Mouse (Mus musculus) limb, embryonic 11.5 days (tissue): ENCODE results near the gene Adarb1. TPM values are rescaled to one million over a fixed set of nuclear protein-coding genes. Genes with fewer than 3 reads are reported as not detected.

Source experiments
- ATAC-seq: fragments of 200-750 bp; cut with Nextera tagmentation; 2 replicates; pipeline ENCODE4 v1.8.0; 2017; ENCODE audit warnings: low read depth; ENCODE audit not compliant: insufficient number of reproducible peaks, low FRiP score, low TSS enrichment
- DNase-seq: peaks from one replicate; pipeline ENCODE4 v3.0.0-alpha.2; 2015; ENCODE audit warnings: low spot score
- H3K27ac ChIP-seq: fragments of 300-500 bp; sonication (generic); replicated peaks from 2 replicates; pipeline ENCODE4 v1.5.1; 2014; ENCODE audit warnings: low read depth, mild to moderate bottlenecking, low read length
- H3K27me3 ChIP-seq: fragments of 300-500 bp; sonication (generic); 2 replicates; pipeline ENCODE4 v1.6.1; 2014; ENCODE audit warnings: mild to moderate bottlenecking, low read length, mixed read lengths; ENCODE audit not compliant: control insufficient read depth, insufficient read depth
- H3K36me3 ChIP-seq: fragments of 300-500 bp; sonication (generic); 2 replicates; pipeline ENCODE4 v1.6.1; 2014; ENCODE audit warnings: mild to moderate bottlenecking, low read length, moderate library complexity, mixed read lengths; ENCODE audit not compliant: control insufficient read depth, insufficient read depth
- H3K4me1 ChIP-seq: fragments of 300-500 bp; sonication (generic); 2 replicates; pipeline ENCODE4 v1.6.1; 2014; ENCODE audit warnings: low read length, mixed read lengths; ENCODE audit not compliant: control insufficient read depth, insufficient read depth
- H3K4me2 ChIP-seq: fragments of 300-500 bp; sonication (generic); 2 replicates; pipeline ENCODE4 v1.6.1; 2014; ENCODE audit warnings: low read depth, mild to moderate bottlenecking, moderate library complexity; ENCODE audit not compliant: severe bottlenecking
- H3K4me3 ChIP-seq: fragments of 300-500 bp; sonication (generic); 2 replicates; pipeline ENCODE4 v1.5.1; 2014; ENCODE audit warnings: low read depth, low read length
- H3K9ac ChIP-seq: fragments of 300-500 bp; sonication (generic); 2 replicates; pipeline ENCODE4 v1.6.1; 2014; ENCODE audit warnings: mild to moderate bottlenecking, low read length
- H3K9me3 ChIP-seq: fragments of 300-500 bp; sonication (generic); 2 replicates; pipeline ENCODE4 v1.6.1; 2016; ENCODE audit warnings: low read length; ENCODE audit not compliant: control insufficient read depth
- WGBS: fragments of 180-500 bp; shearing (Covaris S2); extraction: QIAGEN DNeasy Blood & Tissue Kit; methylation state at CpG from one replicate; pipeline ENCODE4 v1.1.7; 2014; 5-methylcytosine and 5-hydroxymethylcytosine counted together
- polyA plus RNA-seq: library from polyadenylated mRNA; unstranded; fragments of >200 nt; fragmentation: Nextera tagmentation; extraction: Ambion mirVana; gene quantifications from 2 replicates; pipeline ENCODE4 v1.2.1, GENCODE M21; 2014

Adarb1 gene
- polyA plus RNA-seq, 1 experiment from 2014 or later: 4.0 TPM

DNA sequence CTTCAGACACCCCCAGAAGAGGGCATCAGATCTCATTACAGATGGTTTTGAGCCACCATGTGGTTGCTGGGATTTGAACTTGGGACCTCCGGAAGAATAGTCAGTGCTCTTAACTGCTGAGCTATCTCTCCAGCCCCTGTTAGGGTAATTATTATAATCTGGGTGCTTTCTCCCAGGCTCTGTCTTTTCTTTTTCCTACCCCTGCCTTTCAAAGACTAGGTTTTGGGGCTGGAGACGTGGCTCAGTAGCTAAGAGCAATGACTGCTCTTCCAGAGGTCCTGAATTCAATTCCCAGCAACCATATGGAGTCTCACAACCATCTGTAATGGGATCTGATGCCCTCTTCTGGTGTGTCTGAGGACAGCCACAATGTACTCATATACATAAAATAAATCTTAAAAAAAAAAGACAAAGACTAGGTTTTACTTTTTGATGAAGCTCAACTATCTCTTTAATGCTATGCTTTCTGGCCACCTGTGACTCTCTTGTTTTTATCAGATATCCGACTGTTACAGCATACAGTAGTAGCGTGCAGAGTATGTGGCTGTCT lies 160.0 kb downstream of the Adarb1 start:
- Histone ChIP-seq H3K27ac (no peak overlapping the region), H3K27me3 (no peaks in the 10 kb centered on the region), H3K4me3 (peak overlapping the region; percentile 90), H3K36me3 (peaks cover 6% of the 10 kb centered on the region; the same call in 1 of the 2 replicates), H3K4me1 (0 out of 2 replicates have a peak, but pooled peaks cover 3% of the 10 kb centered on the region), H3K9me3 (no peaks in the 10 kb centered on the region), H3K4me2 (peak overlapping the region; percentile 74), H3K9ac (no peak overlapping the region; the same call in 1 of the 2 replicates)
- DNase-seq (no peak), ATAC-seq (no peak)
- WGBS: 56% methylated on average over 4 of the region's 4 CpGs

- Histone ChIP-seq H3K4me2 (no peak overlapping the region), H3K9me3 (no peaks in the 10 kb centered on the region), H3K4me1 (peaks cover 10% of the 10 kb centered on the region; the same call in 1 of the 2 replicates), H3K4me3 (no peak overlapping the region), H3K9ac (no peak overlapping the region), H3K27me3 (no peaks in the 10 kb centered on the region), H3K36me3 (no peaks in the 10 kb centered on the region), H3K27ac (no peak overlapping the region)
- no peak for DNase-seq
- 88% methylated on average over 3 of the region's 3 CpGs for whole genome bisulfite sequencing
- ATAC-seq: no peak
Measured at GRCm38 (mm10) chr10:77255676-77256075, 162.4 kb downstream of the Adarb1 start.

- WGBS: 84% methylated on average over 3 of the region's 3 CpGs
- ATAC-seq (no peak), DNase-seq (no peak)
- Histone ChIP-seq H3K9ac (no peak overlapping the region), H3K36me3 (no peaks in the 10 kb centered on the region), H3K27me3 (no peaks in the 10 kb centered on the region), H3K27ac (no peak overlapping the region), H3K4me1 (peaks cover 9% of the 10 kb centered on the region; the same call in 1 of the 2 replicates), H3K4me3 (no peak overlapping the region), H3K9me3 (no peaks in the 10 kb centered on the region), H3K4me2 (no peak overlapping the region)
Measured at GRCm38 (mm10) chr10:77255231-77255630, 162.8 kb downstream of the Adarb1 start.

DNA sequence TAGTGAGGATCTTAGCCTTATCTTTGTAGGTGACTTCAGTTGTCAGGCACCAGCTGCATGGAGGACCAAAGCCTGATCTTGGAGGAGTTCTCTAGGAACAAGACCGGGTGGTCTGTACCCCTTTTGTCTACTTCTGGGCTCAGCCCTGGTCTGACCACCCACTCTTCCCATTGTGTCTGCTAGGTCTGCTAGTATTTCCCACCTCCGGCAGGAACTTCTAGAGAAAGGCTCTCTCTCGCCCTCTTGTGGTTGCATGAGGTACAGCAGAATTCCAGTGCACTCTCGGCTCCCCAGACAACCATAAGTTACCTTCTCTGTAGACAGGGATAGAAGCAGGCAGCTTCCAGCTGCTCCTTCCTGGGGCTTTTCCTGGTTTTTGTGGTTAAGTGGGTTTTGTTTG lies 165.3 kb downstream of the Adarb1 start:
- no peaks in the 10 kb centered on the region for H3K36me3 ChIP-seq
- H3K9ac ChIP-seq: no peak overlapping the region
- DNase-seq: peak; percentile 90
- H3K9me3 ChIP-seq: no peaks in the 10 kb centered on the region
- 3% methylated on average over 4 of the region's 4 CpGs for WGBS
- no peak overlapping the region for H3K27ac ChIP-seq
- H3K4me3 ChIP-seq: no peak overlapping the region
- no peaks in the 10 kb centered on the region for H3K27me3 ChIP-seq
- peak; percentile 67 for ATAC-seq
- no peak overlapping the region for H3K4me2 ChIP-seq
- peaks cover 7% of the 10 kb centered on the region; the same call in 1 of the 2 replicates for H3K4me1 ChIP-seq

GRCm38 (mm10) chr10:77251784-77252539 lies 166.1 kb downstream of the Adarb1 start:
- Histone ChIP-seq H3K27ac (no peak overlapping the region), H3K27me3 (no peaks in the 10 kb centered on the region), H3K4me2 (no peak overlapping the region), H3K36me3 (no peaks in the 10 kb centered on the region), H3K9ac (no peak overlapping the region), H3K4me3 (no peak overlapping the region), H3K9me3 (no peaks in the 10 kb centered on the region), H3K4me1 (peaks cover 7% of the 10 kb centered on the region; the same call in 1 of the 2 replicates)
- WGBS: 82% methylated on average over 18 of the region's 18 CpGs
- DNase-seq (peak; percentile 32), ATAC-seq (no peak)

DNA sequence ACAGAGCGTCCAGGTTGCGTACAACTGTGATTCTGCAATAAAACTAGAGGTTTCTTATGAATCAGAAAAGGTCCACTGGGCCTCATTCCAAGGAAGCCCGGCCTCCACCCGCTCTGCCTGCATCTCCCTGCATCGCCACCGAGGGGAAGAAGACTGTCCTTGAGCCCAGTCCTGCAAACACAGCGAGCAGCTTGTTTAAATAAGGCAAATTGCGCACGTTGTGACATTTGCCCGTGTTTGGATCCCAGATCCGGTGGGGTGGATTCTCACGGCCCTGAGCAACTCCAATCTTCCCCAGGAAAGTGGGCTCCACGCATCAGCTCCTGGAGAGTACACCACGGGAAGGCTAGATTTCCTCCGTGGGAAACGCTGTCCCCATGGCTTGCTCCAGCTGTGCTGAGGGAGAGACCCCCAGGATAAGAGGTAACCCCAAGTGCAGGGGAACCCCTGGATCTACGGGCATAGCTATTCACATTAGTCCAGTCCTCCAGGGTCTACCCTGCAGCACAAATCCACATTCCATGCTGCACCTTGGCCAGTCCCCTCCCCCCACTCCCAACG lies 166.8 kb downstream of the Adarb1 start:
- no peak overlapping the region for H3K4me2 ChIP-seq
- no peaks in the 10 kb centered on the region for H3K9me3 ChIP-seq
- H3K9ac ChIP-seq: no peak overlapping the region

DNA sequence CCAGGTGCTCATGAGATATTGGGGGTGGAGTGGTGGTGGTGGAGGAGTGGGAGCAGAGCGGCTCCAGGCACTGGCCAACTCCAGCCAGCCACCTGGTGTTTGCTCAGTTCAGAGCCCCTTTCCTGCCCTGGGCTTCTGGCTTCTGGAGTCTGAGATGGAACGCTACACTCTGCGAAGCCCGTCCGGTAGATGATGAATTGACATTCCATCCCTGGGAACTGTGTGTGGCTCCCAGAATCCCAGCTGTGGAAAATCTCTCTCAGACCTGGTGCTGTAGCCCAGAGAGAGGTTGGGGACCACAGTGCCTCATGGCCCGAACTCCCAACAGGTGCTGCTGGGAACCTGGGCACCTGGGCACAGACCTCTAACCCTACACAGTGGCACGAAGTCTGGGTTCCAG lies 170.4 kb downstream of the Adarb1 start:
- no peak overlapping the region for H3K4me2 ChIP-seq
- H3K9ac ChIP-seq: no peak overlapping the region
- H3K4me1 ChIP-seq: peaks cover 7% of the 10 kb centered on the region; the same call in 1 of the 2 replicates
- no peak for ATAC-seq
- WGBS: 75% methylated on average over 7 of the region's 7 CpGs
- H3K36me3 ChIP-seq: no peaks in the 10 kb centered on the region
- no peak overlapping the region for H3K27ac ChIP-seq
- no peaks in the 10 kb centered on the region for H3K9me3 ChIP-seq
- H3K4me3 ChIP-seq: no peak overlapping the region
- DNase-seq: no peak
- no peaks in the 10 kb centered on the region for H3K27me3 ChIP-seq

More for the DNA sequence above, 166.8 kb downstream of the Adarb1 start:
- Histone ChIP-seq H3K36me3 (no peaks in the 10 kb centered on the region), H3K27ac (no peak overlapping the region), H3K4me1 (peaks cover 7% of the 10 kb centered on the region; the same call in 1 of the 2 replicates), H3K4me3 (no peak overlapping the region), H3K27me3 (no peaks in the 10 kb centered on the region)
- no peak for DNase-seq
- ATAC-seq: no peak
- 66% methylated on average over 18 of the region's 18 CpGs for WGBS

GRCm38 (mm10) chr10:77247048-77247447 lies 171.0 kb downstream of the Adarb1 start:
- 81% methylated on average over 5 of the region's 5 CpGs for WGBS
- no peaks in the 10 kb centered on the region for H3K36me3 ChIP-seq
- no peak overlapping the region for H3K27ac ChIP-seq

More at GRCm38 (mm10) chr10:77247048-77247447, 171.0 kb downstream of the Adarb1 start:
- ATAC-seq: no peak
- Histone ChIP-seq H3K9ac (no peak overlapping the region), H3K27me3 (no peaks in the 10 kb centered on the region), H3K4me1 (peaks cover 5% of the 10 kb centered on the region; the same call in 1 of the 2 replicates), H3K4me2 (no peak overlapping the region), H3K4me3 (no peak overlapping the region), H3K9me3 (no peaks in the 10 kb centered on the region)
- no peak for DNase-seq
